Mouse (Mus musculus) heart, embryonic 11.5 days (tissue): ENCODE data around the gene Rad9b. TPM values are rescaled to one million over a fixed set of nuclear protein-coding genes. Genes with fewer than 3 reads are reported as not detected.

ENCODE experiments used
- ATAC-seq: fragments of 200-750 bp; cut with Nextera tagmentation; replicated peaks from 2 replicates; pipeline ENCODE4 v1.8.0; 2017; ENCODE audit warnings: moderate library complexity; ENCODE audit not compliant: insufficient number of reproducible peaks, low FRiP score, low TSS enrichment
- H3K27ac ChIP-seq: fragments of 300-500 bp; sonication (generic); 2 replicates; pipeline ENCODE4 v1.5.1; 2014; ENCODE audit warnings: mild to moderate bottlenecking, low read depth, low read length
- H3K27me3 ChIP-seq: fragments of 300-500 bp; sonication (generic); 2 replicates; pipeline ENCODE4 v1.6.1; 2014; ENCODE audit warnings: mild to moderate bottlenecking, low read length, mixed read lengths; ENCODE audit not compliant: control insufficient read depth, insufficient read depth
- H3K36me3 ChIP-seq: fragments of 300-500 bp; sonication (generic); 2 replicates; pipeline ENCODE4 v1.6.1; 2014; ENCODE audit warnings: mild to moderate bottlenecking, low read length, moderate library complexity, mixed read lengths; ENCODE audit not compliant: control insufficient read depth, insufficient read depth
- H3K4me1 ChIP-seq: fragments of 300-500 bp; sonication (generic); 2 replicates; pipeline ENCODE4 v1.6.1; 2014; ENCODE audit warnings: low read length; ENCODE audit not compliant: control insufficient read depth, insufficient read depth
- H3K4me2 ChIP-seq: fragments of 300-500 bp; sonication (generic); 2 replicates; pipeline ENCODE4 v1.6.1; 2014; ENCODE audit warnings: mild to moderate bottlenecking, moderate library complexity
- H3K4me3 ChIP-seq: fragments of 300-500 bp; sonication (generic); 2 replicates; pipeline ENCODE4 v1.5.1; 2014; ENCODE audit warnings: low read depth, low read length
- H3K9ac ChIP-seq: fragments of 300-500 bp; sonication (generic); 2 replicates; pipeline ENCODE4 v1.6.1; 2014; ENCODE audit warnings: mild to moderate bottlenecking, low read depth, low read length, moderate library complexity
- H3K9me3 ChIP-seq: fragments of 300-500 bp; sonication (generic); replicated peaks from 2 replicates; pipeline ENCODE4 v1.6.1; 2016; ENCODE audit warnings: low read length; ENCODE audit not compliant: control insufficient read depth
- WGBS: fragments of 180-500 bp; shearing (Covaris S2); extraction: QIAGEN DNeasy Blood & Tissue Kit; methylation state at CpG from one replicate; pipeline ENCODE4 v1.1.7; 2014; ENCODE audit not compliant: insufficient replicate concordance; 5-methylcytosine and 5-hydroxymethylcytosine counted together
- polyA plus RNA-seq: library from polyadenylated mRNA; unstranded; fragments of >200 nt; fragmentation: Nextera tagmentation; extraction: Ambion mirVana; gene quantifications from 2 replicates; pipeline ENCODE4 v1.2.1, GENCODE M21; 2014

Rad9b gene
- polyA plus RNA-seq, 1 experiment from 2014 or later = 5.0 TPM

GRCm38 (mm10) chr5:122278946-122279345 is 75.1 kb downstream of the Rad9b start:
- no peak overlapping the region for H3K4me3 ChIP-seq
- H3K9me3 ChIP-seq = no peaks in the 10 kb centered on the region
- no peak overlapping the region for H3K27ac ChIP-seq
- no peak overlapping the region for H3K9ac ChIP-seq
- WGBS = 81% methylated on average over 7 of the region's 7 CpGs
- no peak overlapping the region for H3K4me2 ChIP-seq
- H3K4me1 ChIP-seq = peaks cover 16% of the 10 kb centered on the region
- H3K36me3 ChIP-seq = no peaks in the 10 kb centered on the region
- no peak for ATAC-seq
- H3K27me3 ChIP-seq = no peaks in the 10 kb centered on the region

DNA sequence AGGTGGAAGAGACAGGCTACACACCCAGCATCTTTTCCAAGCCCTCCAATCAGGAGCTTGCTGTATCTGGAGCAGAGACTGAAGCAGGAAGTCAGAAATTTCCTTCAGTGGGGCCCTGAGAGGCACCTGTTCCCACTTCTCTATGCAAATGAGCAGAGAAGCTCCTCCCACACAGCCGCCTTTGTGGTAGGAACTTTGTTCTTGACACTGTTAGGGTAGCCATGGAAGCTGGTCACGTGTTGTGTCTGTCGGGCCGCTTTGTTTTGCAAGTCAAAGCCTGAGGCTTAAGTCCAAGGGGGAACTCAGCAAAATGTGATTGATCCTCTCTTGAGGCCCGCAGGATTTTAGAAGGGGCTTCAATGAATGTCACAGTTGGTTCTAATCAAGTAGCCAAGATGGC is 79.2 kb downstream of the Rad9b start:
- Histone ChIP-seq H3K36me3 (no peaks in the 10 kb centered on the region), H3K4me1 (peaks cover 2% of the 10 kb centered on the region; the same call in 1 of the 2 replicates), H3K27ac (no peak overlapping the region), H3K27me3 (no peaks in the 10 kb centered on the region), H3K4me2 (no peak overlapping the region), H3K9me3 (no peaks in the 10 kb centered on the region), H3K4me3 (no peak overlapping the region), H3K9ac (no peak overlapping the region)
- 35% methylated on average over 5 of the region's 5 CpGs for WGBS
- ATAC-seq = no peak

Other genes with a start within 250 kb of the Rad9b start
- gene Ccdc63, start 213.4 kb downstream of the Rad9b start, polyA plus RNA-seq = 0.47 and 0.51 TPM in 2 replicates
- gene Ppp1cc, start 196.0 kb downstream of the Rad9b start, polyA plus RNA-seq = 216 and 225 TPM in 2 replicates
- gene Hvcn1, start 147.4 kb downstream of the Rad9b start, polyA plus RNA-seq = 1.7 and 2.7 TPM in 2 replicates
- 1.7 and 2.2 TPM in 2 replicates for gene Tctn1, start 89.8 kb downstream of the Rad9b start, polyA plus RNA-seq
- gene Pptc7, start 69.9 kb downstream of the Rad9b start, polyA plus RNA-seq = 10.2 and 12.3 TPM in 2 replicates
- gene Vps29, start 136 bp upstream of the Rad9b start, polyA plus RNA-seq = 241 and 245 TPM in 2 replicates
- 63.1 and 67.2 TPM in 2 replicates for gene Gpn3, start 17.6 kb upstream of the Rad9b start, polyA plus RNA-seq
- gene Fam216a, start 18.1 kb upstream of the Rad9b start, polyA plus RNA-seq = 67.4 TPM in 2 replicates
- 39.3 and 81.8 TPM in 2 replicates for gene Arpc3, start 37.6 kb upstream of the Rad9b start, polyA plus RNA-seq
- 20.9 and 22.1 TPM in 2 replicates for gene Anapc7, start 67.5 kb upstream of the Rad9b start, polyA plus RNA-seq
- gene Atp2a2, start 148.0 kb upstream of the Rad9b start, polyA plus RNA-seq = 255 and 272 TPM in 2 replicates